Mouse (Mus musculus) forebrain, postnatal 0 days (tissue): ENCODE data around the gene Gm4756. TPM values are rescaled to one million over a fixed set of nuclear protein-coding genes. Genes with fewer than 3 reads are reported as not detected.
"Not testable (repeated sequence)": the region's sequence is repeated elsewhere in the genome, so short reads cannot be mapped to it uniquely, and the experiment has no call there.

ENCODE experiments used
- ATAC-seq: fragments of 200-750 bp; cut with Nextera tagmentation; 2 replicates; pipeline ENCODE4 v1.8.0; 2017; ENCODE audit warnings: mild to moderate bottlenecking, moderate library complexity
- DNase-seq: peaks from one replicate; pipeline ENCODE4 v3.0.0-alpha.2; 2015
- H3K27ac ChIP-seq: fragments of 300-500 bp; sonication (generic); 2 replicates; pipeline ENCODE4 v1.5.1; 2014; ENCODE audit warnings: low read depth, mild to moderate bottlenecking, antibody characterized with exemption, low read length, moderate library complexity, mixed read lengths
- H3K27me3 ChIP-seq: fragments of 300-500 bp; sonication (generic); 2 replicates; pipeline ENCODE4 v1.6.1; 2014; ENCODE audit warnings: mild to moderate bottlenecking, low read length, mixed read lengths; ENCODE audit not compliant: insufficient read depth
- H3K36me3 ChIP-seq: fragments of 300-500 bp; sonication (generic); 2 replicates; pipeline ENCODE4 v1.6.1; 2014; ENCODE audit warnings: mild to moderate bottlenecking, moderate library complexity; ENCODE audit not compliant: insufficient read depth
- H3K4me1 ChIP-seq: fragments of 300-500 bp; sonication (generic); 2 replicates; pipeline ENCODE4 v1.6.1; 2014; ENCODE audit warnings: antibody characterized with exemption; ENCODE audit not compliant: insufficient read depth
- H3K4me2 ChIP-seq: fragments of 300-500 bp; sonication (generic); 2 replicates; pipeline ENCODE4 v1.6.1; 2014; ENCODE audit warnings: low read depth, mild to moderate bottlenecking, moderate library complexity
- H3K4me3 ChIP-seq: fragments of 300-500 bp; sonication (generic); 2 replicates; pipeline ENCODE4 v1.5.1; 2014; ENCODE audit warnings: low read depth, low read length, mixed read lengths
- H3K9ac ChIP-seq: fragments of 300-500 bp; sonication (generic); 2 replicates; pipeline ENCODE4 v1.6.1; 2014; ENCODE audit warnings: mild to moderate bottlenecking
- H3K9me3 ChIP-seq: fragments of 300-500 bp; sonication (generic); 2 replicates; pipeline ENCODE4 v1.6.1; 2016; ENCODE audit warnings: low read length
- CTCF ChIP-seq: sonication (generic); IDR thresholded peaks from 2 replicates; pipeline ENCODE4 v1.5.1; 2016; ENCODE audit warnings: antibody characterized with exemption, control low read depth, low read depth
- WGBS: fragments of 180-500 bp; shearing (Covaris S2); extraction: QIAGEN DNeasy Blood & Tissue Kit; methylation state at CpG from one replicate; pipeline ENCODE4 v1.1.7; 2014; 5-methylcytosine and 5-hydroxymethylcytosine counted together
- polyA plus RNA-seq: library from polyadenylated mRNA; unstranded; fragments of >200 nt; fragmentation: Nextera tagmentation; extraction: Ambion mirVana; gene quantifications from 2 replicates; pipeline ENCODE4 v1.2.1, GENCODE M21; 2015
- total RNA-seq: library from RNA; depleted of rRNA; stranded (reverse); fragments of >200 nt; gene quantifications from 2 replicates; pipeline ENCODE4 v1.2.3, GENCODE M21; 2014; rRNA removed

Gm4756 gene
- total RNA-seq (not detected in 2 replicates), polyA plus RNA-seq (not detected in 2 replicates)

DNA sequence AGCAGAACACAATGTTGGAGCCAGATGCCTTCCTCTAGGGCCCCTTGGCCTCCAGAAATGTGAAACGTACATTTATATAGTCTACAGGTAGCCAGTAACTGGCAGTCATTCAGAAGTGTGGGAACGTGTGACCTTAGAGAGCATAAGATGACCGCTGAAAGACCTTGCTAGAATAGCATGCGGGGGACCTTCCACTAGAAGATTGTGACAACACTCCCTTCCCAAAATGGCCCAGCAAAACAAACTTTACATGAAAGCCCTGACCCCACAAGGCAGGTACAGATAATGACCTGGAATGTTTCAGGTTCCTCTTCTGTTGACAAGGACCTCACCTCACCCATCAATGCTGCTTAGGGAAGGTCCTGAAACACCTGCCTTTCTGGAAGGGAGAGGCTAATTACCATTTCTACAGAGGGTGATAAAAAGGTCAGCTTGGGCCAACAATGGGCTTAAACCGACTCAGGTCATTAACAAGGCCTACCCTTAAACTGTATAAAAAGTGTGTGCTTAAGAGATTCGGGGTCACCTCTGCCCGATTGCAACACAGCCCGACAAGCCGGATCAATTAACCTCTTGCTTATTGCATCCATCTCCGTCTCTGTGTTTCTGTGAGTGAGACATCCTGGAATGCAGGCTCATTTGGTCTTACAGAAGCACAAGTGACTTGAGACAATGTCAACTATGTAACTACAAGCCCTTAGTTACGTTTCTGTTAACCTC, at the start of gene Gm4756:
Gm4756 (minus strand) TSS at position 51 of the 720 bp plus-strand sequence.
- Histone ChIP-seq H3K4me1 (no peaks in the 10 kb centered on the region), H3K9ac (no peak within 1 kb of the TSS), H3K9me3 (no peaks in the 10 kb centered on the region), H3K4me2 (no peak within 1 kb of the TSS), H3K4me3 (no peak within 1 kb of the TSS), H3K27me3 (no peaks in the 10 kb centered on the region), H3K27ac (no peak within 1 kb of the TSS), H3K36me3 (no peaks in the 10 kb centered on the region)
- DNase-seq (no peak), ATAC-seq (no peak)
- TF ChIP-seq CTCF, result no peak
- WGBS, result 77% methylated on average over 11 of the region's 11 CpGs

DNA sequence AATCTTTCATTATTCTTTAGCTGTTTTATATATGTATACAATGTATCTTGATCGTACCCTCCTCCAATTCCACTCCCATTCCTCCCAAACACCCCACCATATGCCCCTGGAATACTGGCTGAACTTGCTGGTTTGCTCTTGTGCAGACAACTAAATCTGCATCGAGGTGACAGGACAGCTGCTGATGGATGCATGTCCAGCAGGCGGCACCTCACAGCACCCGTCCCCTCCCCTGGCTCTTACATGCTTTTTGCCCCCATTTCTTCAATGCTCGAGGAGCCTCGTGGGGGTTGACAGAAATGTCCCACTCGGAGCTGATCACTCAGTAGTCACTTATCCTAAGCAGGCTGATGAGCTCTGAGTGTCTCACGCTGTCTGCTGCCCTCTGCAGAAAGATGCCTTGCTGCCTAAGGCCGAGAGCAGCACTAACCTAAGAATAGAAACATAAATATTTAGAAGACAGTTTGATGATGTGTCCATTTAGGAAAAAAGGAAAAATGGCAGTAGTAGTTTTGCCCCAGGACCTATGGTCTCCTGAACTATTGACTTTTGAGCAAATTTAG, 45.5 kb upstream of the Gm4756 start:
- H3K4me3 ChIP-seq, result no peak overlapping the region
- H3K27ac ChIP-seq, result no peak overlapping the region
- H3K9me3 ChIP-seq, result no peaks in the 10 kb centered on the region
- no peak overlapping the region for H3K4me2 ChIP-seq
- 55% methylated on average over 9 of the region's 9 CpGs for WGBS
- no peaks in the 10 kb centered on the region for H3K36me3 ChIP-seq
- H3K9ac ChIP-seq, result no peak overlapping the region
- no peaks in the 10 kb centered on the region for H3K4me1 ChIP-seq
- TF ChIP-seq CTCF, result peak; percentile 4; the same call in 1 of the 2 replicates
- DNase-seq, result no peak
- no peaks in the 10 kb centered on the region for H3K27me3 ChIP-seq
- no peak for ATAC-seq

GRCm38 (mm10) chr12:72694438-72694837, 45.0 kb upstream of the Gm4756 start:
- no peak overlapping the region for H3K4me3 ChIP-seq
- no peak overlapping the region for H3K9ac ChIP-seq
- H3K36me3 ChIP-seq, result no peaks in the 10 kb centered on the region
- H3K4me2 ChIP-seq, result no peak overlapping the region
- H3K27ac ChIP-seq, result no peak overlapping the region
- no peaks in the 10 kb centered on the region for H3K27me3 ChIP-seq
- DNase-seq (no peak), ATAC-seq (no peak)
- WGBS, result 57% methylated on average over 12 of the region's 12 CpGs
- no peak for TF ChIP-seq CTCF
- H3K9me3 ChIP-seq, result no peaks in the 10 kb centered on the region
- no peaks in the 10 kb centered on the region for H3K4me1 ChIP-seq

DNA sequence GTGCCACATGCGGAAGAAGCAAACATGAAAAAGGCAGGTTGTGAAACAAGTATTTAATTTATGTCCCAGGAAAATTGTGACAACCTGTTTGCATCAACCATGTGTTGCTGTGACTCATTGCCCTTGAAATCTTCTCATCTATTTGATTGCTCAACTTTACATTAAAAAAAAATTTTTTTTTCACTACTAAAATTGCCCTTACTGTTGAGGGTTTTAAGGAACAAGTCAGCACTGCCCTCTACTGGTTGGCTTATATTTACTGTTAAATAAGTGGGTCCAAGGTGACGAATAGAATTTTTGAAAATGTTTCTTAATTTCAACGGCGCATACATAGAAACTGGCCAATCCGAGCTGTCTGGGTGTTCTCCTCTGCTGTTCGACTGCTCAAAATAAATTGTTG, 44.4 kb upstream of the Gm4756 start:
- 42% methylated on average over 6 of the region's 6 CpGs for WGBS
- ATAC-seq (no peak), DNase-seq (peak; percentile 60)
- Histone ChIP-seq H3K4me3 (no peak overlapping the region), H3K9me3 (no peaks in the 10 kb centered on the region), H3K4me2 (no peak overlapping the region), H3K9ac (no peak overlapping the region), H3K27ac (no peak overlapping the region), H3K27me3 (no peaks in the 10 kb centered on the region), H3K4me1 (no peaks in the 10 kb centered on the region), H3K36me3 (no peaks in the 10 kb centered on the region)
- peak; percentile 60 for TF ChIP-seq CTCF

DNA sequence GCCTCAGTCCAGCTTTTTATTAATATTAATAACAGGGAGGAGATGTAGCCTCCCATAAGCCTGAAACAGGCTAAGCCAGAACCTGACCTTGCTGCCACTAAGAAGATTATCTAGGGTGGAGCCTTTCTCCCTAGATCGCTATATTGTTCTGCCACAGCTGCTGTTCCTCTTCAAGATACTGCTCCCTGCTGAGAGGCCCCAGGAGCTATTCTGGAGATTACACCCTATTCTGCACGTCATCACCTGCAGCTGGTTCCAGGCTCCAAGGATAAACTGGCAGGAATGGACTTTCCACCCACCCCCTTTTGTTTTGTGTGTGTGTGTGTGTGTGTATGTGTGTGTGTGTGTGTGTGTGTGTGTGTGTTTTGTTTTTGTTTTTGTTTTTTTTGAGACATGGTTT, 38.8 kb upstream of the Gm4756 start:
- not testable (repeated sequence) for H3K27ac ChIP-seq, ATAC-seq, H3K9ac ChIP-seq, DNase-seq, H3K4me2 ChIP-seq, H3K4me3 ChIP-seq, H3K9me3 ChIP-seq, H3K27me3 ChIP-seq, H3K36me3 ChIP-seq, H3K4me1 ChIP-seq
- 21% methylated on average over 2 of the region's 2 CpGs for WGBS

DNA sequence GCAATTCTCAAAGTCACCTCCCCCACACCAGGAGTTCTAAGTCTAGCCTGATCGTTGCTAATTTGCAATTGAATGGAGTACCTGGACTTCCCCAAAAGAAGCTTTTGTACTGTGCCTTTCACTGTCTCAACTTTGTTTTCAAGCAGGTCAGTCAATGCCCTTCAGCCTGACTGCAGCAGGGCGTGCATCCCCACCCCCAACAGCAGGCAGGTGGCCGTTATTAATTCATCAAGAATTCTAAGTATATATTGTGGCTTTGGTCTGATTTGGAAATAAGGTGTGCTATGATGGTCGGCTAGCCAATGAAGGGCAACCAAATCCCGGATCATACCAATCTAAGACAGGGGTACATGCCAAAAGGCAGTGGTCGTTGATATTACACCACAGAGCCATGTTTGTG, 38.3 kb upstream of the Gm4756 start:
- H3K4me3 ChIP-seq, H3K4me1 ChIP-seq, DNase-seq, H3K9me3 ChIP-seq, H3K27me3 ChIP-seq, H3K9ac ChIP-seq, H3K36me3 ChIP-seq, H3K27ac ChIP-seq, ATAC-seq, H3K4me2 ChIP-seq: not testable (repeated sequence)
- 11% methylated on average over 6 of the region's 6 CpGs for WGBS

GRCm38 (mm10) chr12:72686566-72686965, 37.1 kb upstream of the Gm4756 start:
- not testable (repeated sequence) for DNase-seq, H3K27me3 ChIP-seq, H3K4me3 ChIP-seq, H3K4me2 ChIP-seq, H3K27ac ChIP-seq, H3K9me3 ChIP-seq, H3K4me1 ChIP-seq, H3K9ac ChIP-seq, ATAC-seq, H3K36me3 ChIP-seq
- 75% methylated on average over 4 of the region's 4 CpGs for WGBS
